Mouse (Mus musculus): ENCODE measurements at regions not wholly inside any gene's neighbourhood (a gene's known extent, or its start where the extent isn't known, plus 50 kb on each side); places are given as distances from the start of the nearest gene placed in this dataset.

- intact Hi-C loops (cut with DNase I) = no loop called here
- DNase-seq = no peak
These were observed 416.6 kb downstream of the Brinp2 start for GRCm38 (mm10) chr1:157939516-157939915.

- no peak for DNase-seq
- intact Hi-C loops (cut with DNase I) = no loop called here
These were observed 415.8 kb downstream of the Brinp2 start for GRCm38 (mm10) chr1:157940331-157940758.

- intact Hi-C loops (cut with DNase I) = no loop called here
- no peak for DNase-seq
These were observed 398.6 kb downstream of the Brinp2 start for GRCm38 (mm10) chr1:157957506-157957905.

- intact Hi-C loops (cut with DNase I) = no loop called here
- no peak for DNase-seq
These were observed 391.7 kb downstream of the Brinp2 start for GRCm38 (mm10) chr1:157964461-157964860.

- DNase-seq = no peak
- intact Hi-C loops (cut with DNase I) = no loop called here
These were observed 386.5 kb downstream of the Brinp2 start for GRCm38 (mm10) chr1:157969635-157970111.

GRCm38 (mm10) chr1:157973373-157974232 is 382.5 kb downstream of the Brinp2 start:
- intact Hi-C loops (cut with DNase I) = no loop called here
- no peak for DNase-seq

- intact Hi-C loops (cut with DNase I) = no loop called here
- no peak for DNase-seq
These were observed 381.5 kb downstream of the Brinp2 start for GRCm38 (mm10) chr1:157974656-157975055.

- intact Hi-C loops (cut with DNase I) = no loop called here
- no peak for DNase-seq
These were observed 337.0 kb downstream of the Brinp2 start for GRCm38 (mm10) chr1:158019161-158019560.

GRCm38 (mm10) chr1:158039756-158040155 is 316.4 kb downstream of the Brinp2 start:
- no peak for DNase-seq
- intact Hi-C loops (cut with DNase I) = no loop called here

- DNase-seq = no peak
- intact Hi-C loops (cut with DNase I) = no loop called here
These were observed 315.8 kb downstream of the Brinp2 start for GRCm38 (mm10) chr1:158040334-158040733.

- intact Hi-C loops (cut with DNase I) = no loop called here
- DNase-seq = no peak
These were observed 303.5 kb downstream of the Brinp2 start for GRCm38 (mm10) chr1:158052644-158053043.

- DNase-seq = no peak
- intact Hi-C loops (cut with DNase I) = no loop called here
These were observed 301.2 kb downstream of the Brinp2 start for GRCm38 (mm10) chr1:158054961-158055360.

GRCm38 (mm10) chr1:158056994-158057630 is 299.0 kb downstream of the Brinp2 start:
- intact Hi-C loops (cut with DNase I) = no loop called here
- DNase-seq = no peak

GRCm38 (mm10) chr1:158057789-158058188 is 298.3 kb downstream of the Brinp2 start:
- DNase-seq = no peak
- intact Hi-C loops (cut with DNase I) = no loop called here

- DNase-seq = no peak
- intact Hi-C loops (cut with DNase I) = no loop called here
These were observed 294.1 kb downstream of the Brinp2 start for GRCm38 (mm10) chr1:158061995-158062394.

- DNase-seq = no peak
- intact Hi-C loops (cut with DNase I) = no loop called here
These were observed 273.9 kb downstream of the Brinp2 start for GRCm38 (mm10) chr1:158082181-158082580.

GRCm38 (mm10) chr1:158085856-158086255 is 270.3 kb downstream of the Brinp2 start:
- intact Hi-C loops (cut with DNase I) = no loop called here
- DNase-seq = no peak

GRCm38 (mm10) chr1:158097500-158097899 is 258.6 kb downstream of the Brinp2 start:
- no peak for DNase-seq
- intact Hi-C loops (cut with DNase I) = no loop called here

- intact Hi-C loops (cut with DNase I) = no loop called here
- no peak for DNase-seq
These were observed 236.4 kb downstream of the Brinp2 start for GRCm38 (mm10) chr1:158119708-158120107.

- intact Hi-C loops (cut with DNase I) = no loop called here
- no peak for DNase-seq
These were observed 231.2 kb downstream of the Brinp2 start for GRCm38 (mm10) chr1:158124902-158125301.

GRCm38 (mm10) chr1:158126272-158126671 is 229.9 kb downstream of the Brinp2 start:
- intact Hi-C loops (cut with DNase I) = no loop called here
- DNase-seq = no peak

GRCm38 (mm10) chr1:158129243-158129770 is 226.8 kb downstream of the Brinp2 start:
- no peak for DNase-seq
- intact Hi-C loops (cut with DNase I) = no loop called here

Data from left cerebral cortex, postnatal 4 days (tissue).